Mouse (Mus musculus): Measurements from ENCODE around the gene R3hdm2. TPM values are rescaled to one million over a fixed set of nuclear protein-coding genes. Genes with fewer than 3 reads are reported as not detected.
A peak's percentile ranks its signal among the peaks of the same experiment; 100 is the strongest.

Gene R3hdm2
- polyA plus RNA-seq, 1 experiment from 2014 or later: 39.9 TPM

DNA sequence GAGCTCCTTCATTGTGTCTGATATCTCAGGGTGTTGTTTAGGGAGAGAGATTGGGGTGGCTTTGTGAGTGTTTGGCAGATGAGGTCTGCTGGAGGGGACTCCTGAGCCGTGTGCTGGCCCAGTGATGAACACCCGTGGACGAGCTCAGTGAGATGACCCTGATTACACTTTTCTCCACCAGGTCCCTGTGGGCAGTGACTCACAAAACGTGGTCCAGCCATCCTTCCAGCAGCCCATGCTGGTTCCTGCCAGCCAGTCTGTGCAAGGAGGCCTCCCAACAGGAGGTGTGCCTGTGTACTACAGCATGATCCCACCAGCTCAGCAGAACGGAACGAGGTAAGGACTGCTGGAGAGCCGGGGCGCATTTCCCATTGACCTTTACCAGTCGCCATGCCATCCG is 105.1 kb downstream of the R3hdm2 start:
- Histone ChIP-seq H3K27ac (no peak overlapping the region), H3K36me3 (peaks cover 79% of the 10 kb centered on the region), H3K4me1 (replicated peaks) (peaks cover 28% of the 10 kb centered on the region), H3K4me2 (no peak overlapping the region), H3K27me3 (no peaks in the 10 kb centered on the region), H3K4me3 (no peak overlapping the region), H3K9ac (no peak overlapping the region), H3K9me3 (no peaks in the 10 kb centered on the region)
- no peak for ATAC-seq (ENCODE audit: low FRiP score)
- WGBS: 94% methylated on average over 10 of the region's 10 CpGs

DNA sequence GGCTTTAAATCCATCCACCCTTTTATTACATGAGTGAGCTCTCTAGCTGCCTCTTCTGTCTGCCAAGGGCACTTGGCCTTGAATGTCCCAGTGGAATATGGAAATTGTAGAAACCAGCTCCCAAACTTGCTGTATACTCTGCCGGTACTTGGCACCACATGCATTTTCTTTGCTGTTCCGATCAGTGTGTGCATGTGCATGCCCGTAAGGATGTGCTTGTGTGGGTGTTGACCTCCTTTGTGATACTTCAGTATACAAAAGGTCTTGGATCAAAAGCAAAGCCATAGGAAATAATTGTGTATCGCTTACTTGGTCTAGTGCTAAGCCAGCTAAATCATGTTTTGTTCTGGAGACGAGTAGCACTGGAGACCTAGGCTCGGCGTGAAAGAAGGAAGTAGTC is 108.7 kb downstream of the R3hdm2 start:
- no peak overlapping the region for H3K4me3 ChIP-seq
- no peak for ATAC-seq (ENCODE audit: low FRiP score)
- peaks cover 43% of the 10 kb centered on the region for H3K4me1 ChIP-seq (replicated peaks)
- no peaks in the 10 kb centered on the region for H3K9me3 ChIP-seq
- H3K4me2 ChIP-seq: no peak overlapping the region
- no peak overlapping the region for H3K9ac ChIP-seq
- peak overlapping the region; percentile 81; the same call in 1 of the 2 replicates for H3K27ac ChIP-seq
- H3K27me3 ChIP-seq: no peaks in the 10 kb centered on the region
- 87% methylated on average over 7 of the region's 7 CpGs for WGBS
- peaks cover 71% of the 10 kb centered on the region for H3K36me3 ChIP-seq

- Histone ChIP-seq H3K4me1 (replicated peaks) (peaks cover 43% of the 10 kb centered on the region), H3K9me3 (no peaks in the 10 kb centered on the region), H3K36me3 (peaks cover 71% of the 10 kb centered on the region), H3K27me3 (no peaks in the 10 kb centered on the region), H3K9ac (peak overlapping the region; percentile 14; the same call in 1 of the 2 replicates), H3K4me3 (no peak overlapping the region), H3K27ac (peak overlapping the region; percentile 81), H3K4me2 (no peak overlapping the region)
- 57% methylated on average over 18 of the region's 18 CpGs for WGBS
- ATAC-seq (ENCODE audit: low FRiP score): peak; percentile 58
These were observed 110.3 kb downstream of the R3hdm2 start for GRCm38 (mm10) chr10:127490160-127491127.

DNA sequence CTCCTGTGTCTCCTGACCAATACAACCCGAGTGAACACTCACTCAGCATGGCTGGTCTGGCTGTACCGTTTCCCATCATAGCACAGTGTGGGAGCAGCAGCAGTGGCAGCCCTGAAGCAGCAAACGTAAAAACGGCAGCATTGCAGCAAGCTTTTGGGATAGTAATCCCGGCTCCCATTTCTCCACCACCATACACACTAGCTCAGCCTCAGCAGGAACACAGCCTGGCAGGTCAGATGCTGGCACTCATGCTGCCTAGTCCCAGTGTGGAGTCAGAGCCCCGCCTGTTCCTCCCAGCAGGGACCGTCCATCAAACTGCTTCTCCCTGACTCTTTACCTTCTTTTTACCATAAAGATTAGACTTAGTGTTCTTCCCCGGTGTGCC is 111.0 kb downstream of the R3hdm2 start:
- H3K4me2 ChIP-seq: no peak overlapping the region
- H3K36me3 ChIP-seq: peaks cover 72% of the 10 kb centered on the region
- ATAC-seq (ENCODE audit: low FRiP score): peak; percentile 18
- H3K27me3 ChIP-seq: no peaks in the 10 kb centered on the region
- peak overlapping the region; percentile 81 for H3K27ac ChIP-seq
- no peaks in the 10 kb centered on the region for H3K9me3 ChIP-seq
- WGBS: 56% methylated on average over 8 of the region's 8 CpGs
- H3K9ac ChIP-seq: peak overlapping the region; percentile 14; the same call in 1 of the 2 replicates
- H3K4me1 ChIP-seq (replicated peaks): peaks cover 43% of the 10 kb centered on the region
- H3K4me3 ChIP-seq: no peak overlapping the region

- Histone ChIP-seq H3K9ac (no peak overlapping the region), H3K4me1 (replicated peaks) (peaks cover 43% of the 10 kb centered on the region), H3K9me3 (no peaks in the 10 kb centered on the region), H3K4me2 (no peak overlapping the region), H3K4me3 (no peak overlapping the region), H3K27ac (0 out of 2 replicates have a peak overlapping the region, but pooled peaks have one; percentile 81), H3K36me3 (peaks cover 77% of the 10 kb centered on the region), H3K27me3 (no peaks in the 10 kb centered on the region)
- 85% methylated on average over 3 of the region's 3 CpGs for WGBS
- no peak for ATAC-seq (ENCODE audit: low FRiP score)
These were observed 112.0 kb downstream of the R3hdm2 start for GRCm38 (mm10) chr10:127492118-127492517.

DNA sequence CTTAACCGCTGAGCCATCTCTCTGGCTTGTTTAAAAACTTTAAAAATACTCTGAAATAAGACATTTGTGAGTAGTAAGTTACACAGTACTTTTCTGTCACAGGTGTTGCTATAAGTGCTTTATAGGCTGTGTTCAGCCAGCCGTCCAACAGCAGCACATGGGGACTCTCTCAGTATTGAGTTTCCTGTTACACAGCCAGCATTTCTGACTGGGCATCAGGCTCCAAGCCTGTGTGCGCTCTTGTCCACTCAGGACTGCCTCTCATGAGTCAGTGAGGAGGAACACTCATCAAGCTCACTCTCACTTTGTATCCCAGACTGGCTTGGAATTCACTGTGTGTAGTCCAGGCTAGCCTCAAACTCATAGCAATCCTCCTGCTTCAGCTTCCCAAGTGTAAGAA is 116.0 kb downstream of the R3hdm2 start:
- H3K9me3 ChIP-seq: no peaks in the 10 kb centered on the region
- no peak overlapping the region for H3K4me3 ChIP-seq
- H3K4me1 ChIP-seq (replicated peaks): peaks cover 6% of the 10 kb centered on the region
- WGBS: 97% methylated on average over 3 of the region's 3 CpGs
- H3K27me3 ChIP-seq: no peaks in the 10 kb centered on the region
- no peak for ATAC-seq (ENCODE audit: low FRiP score)
- no peak overlapping the region for H3K27ac ChIP-seq
- H3K9ac ChIP-seq: no peak overlapping the region
- no peak overlapping the region for H3K4me2 ChIP-seq
- peaks cover 91% of the 10 kb centered on the region for H3K36me3 ChIP-seq

DNA sequence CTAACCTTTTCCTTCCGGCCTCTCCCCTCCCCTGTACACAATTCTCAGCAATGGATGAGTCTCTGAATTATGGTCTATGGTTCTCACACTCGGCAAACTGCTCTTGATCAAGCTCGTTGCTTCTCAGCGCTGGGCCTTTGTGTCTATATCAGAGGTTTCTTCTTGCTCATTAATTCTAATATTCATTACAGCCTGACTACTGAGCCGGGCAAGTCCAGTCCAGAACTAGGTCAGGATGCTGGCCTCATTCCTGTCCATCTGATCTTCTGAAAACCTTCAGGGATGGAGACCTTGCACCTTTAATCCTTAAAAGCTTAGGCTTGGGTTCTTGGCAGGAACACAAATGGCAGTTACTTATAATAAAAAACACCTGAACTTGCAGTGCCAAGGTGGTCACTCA is 119.4 kb downstream of the R3hdm2 start:
- no peak overlapping the region for H3K4me2 ChIP-seq
- H3K36me3 ChIP-seq: peaks cover 74% of the 10 kb centered on the region
- no peak overlapping the region for H3K4me3 ChIP-seq
- 78% methylated on average over 5 of the region's 5 CpGs for WGBS
- no peak for ATAC-seq (ENCODE audit: low FRiP score)
- no peak overlapping the region for H3K27ac ChIP-seq
- H3K27me3 ChIP-seq: no peaks in the 10 kb centered on the region
- no peaks in the 10 kb centered on the region for H3K4me1 ChIP-seq (replicated peaks)
- no peaks in the 10 kb centered on the region for H3K9me3 ChIP-seq
- H3K9ac ChIP-seq: no peak overlapping the region

GRCm38 (mm10) chr10:127500042-127500441 is 119.9 kb downstream of the R3hdm2 start:
- ATAC-seq (ENCODE audit: low FRiP score): no peak

DNA sequence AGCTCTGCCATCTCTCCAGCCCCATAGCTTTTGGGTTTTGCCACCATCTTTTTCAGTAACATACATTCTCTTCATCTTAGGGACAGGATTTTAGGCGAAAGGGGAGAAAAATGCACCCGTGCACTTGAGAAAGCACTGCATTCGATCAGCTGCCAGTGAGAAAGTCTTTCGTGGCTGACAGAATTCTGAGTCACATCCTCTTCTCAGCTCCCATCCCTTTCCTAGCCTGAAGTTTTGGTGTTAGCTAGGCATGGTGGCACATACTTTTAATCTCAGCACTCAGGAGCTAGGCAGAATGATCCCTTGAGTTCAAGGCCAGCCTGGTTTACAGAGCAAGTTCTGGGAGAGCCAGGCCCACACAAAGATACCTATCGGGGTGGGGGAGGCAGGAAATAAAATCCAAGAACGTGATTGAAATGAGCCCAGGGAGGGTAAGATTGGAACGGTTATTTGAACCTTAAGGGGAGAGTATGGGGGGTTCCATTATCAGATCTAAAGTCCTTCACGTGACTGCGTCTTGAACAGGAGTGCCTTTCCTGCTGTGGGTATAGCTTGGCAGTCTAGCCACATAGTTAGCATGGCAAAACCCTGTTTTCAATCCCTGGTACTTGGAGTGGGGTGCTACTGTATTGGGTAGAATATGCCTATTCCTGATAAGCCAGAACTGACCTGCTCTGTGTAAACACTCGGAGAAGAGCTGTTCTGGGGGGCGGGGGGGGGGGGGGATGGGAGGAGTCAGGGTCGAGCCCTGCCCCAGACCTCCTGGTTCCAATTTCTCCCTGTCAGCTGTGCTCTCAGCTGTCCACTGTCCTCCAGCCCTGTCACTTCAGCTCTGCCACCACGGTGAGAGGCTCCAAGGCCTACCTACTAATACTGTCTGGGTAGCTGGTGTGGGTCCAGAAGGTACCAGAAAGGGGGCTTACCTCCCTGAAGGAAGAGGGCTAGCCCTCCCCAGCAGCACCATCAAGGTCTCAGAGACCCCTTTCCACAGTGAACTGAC is 121.1 kb downstream of the R3hdm2 start, which contains the start of gene Stac3:
Stac3 (plus strand) TSS at position 793 of the 1,000 bp plus-strand sequence.
- Histone ChIP-seq H3K36me3 (peaks cover 71% of the 10 kb centered on the region), H3K4me3 (no peak within 1 kb of the TSS), H3K4me1 (replicated peaks) (no peaks in the 10 kb centered on the region), H3K27ac (no peak within 1 kb of the TSS), H3K4me2 (no peak within 1 kb of the TSS), H3K9ac (no peak within 1 kb of the TSS), H3K9me3 (no peaks in the 10 kb centered on the region), H3K27me3 (peaks cover 5% of the 10 kb centered on the region; the same call in 1 of the 2 replicates)
- no peak for ATAC-seq (ENCODE audit: low FRiP score)
- WGBS: 76% methylated on average over 13 of the region's 13 CpGs

More at GRCm38 (mm10) chr10:127500042-127500441, 119.9 kb downstream of the R3hdm2 start:
- Histone ChIP-seq H3K4me2 (no peak overlapping the region), H3K4me1 (replicated peaks) (no peaks in the 10 kb centered on the region), H3K9ac (no peak overlapping the region), H3K36me3 (peaks cover 73% of the 10 kb centered on the region), H3K4me3 (no peak overlapping the region), H3K27me3 (no peaks in the 10 kb centered on the region), H3K9me3 (no peaks in the 10 kb centered on the region), H3K27ac (no peak overlapping the region)
- WGBS: 87% methylated on average over 4 of the region's 4 CpGs

DNA sequence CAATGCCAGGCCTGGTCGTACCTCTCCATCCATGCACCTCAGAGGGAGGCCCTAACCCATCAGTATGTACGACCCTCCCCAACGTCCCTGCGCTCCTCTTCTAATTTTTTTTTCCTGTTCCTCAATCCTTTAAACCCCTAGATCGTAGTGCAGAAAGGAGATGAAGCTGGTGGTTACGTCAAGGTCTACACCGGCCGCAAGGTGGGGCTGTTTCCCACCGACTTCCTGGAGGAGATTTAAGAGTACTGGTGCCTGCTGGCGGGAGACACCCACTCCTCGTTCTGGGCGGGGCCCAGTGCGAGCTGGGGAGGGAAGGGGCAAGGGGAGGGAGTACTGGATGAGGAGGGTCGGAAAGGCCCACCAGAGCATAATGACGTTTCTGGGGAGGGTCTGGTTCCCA is 128.1 kb downstream of the R3hdm2 start:
- Histone ChIP-seq H3K9ac (peak overlapping the region; percentile 24; the same call in 1 of the 2 replicates), H3K36me3 (peaks cover 24% of the 10 kb centered on the region), H3K27ac (peak overlapping the region; percentile 100), H3K4me1 (replicated peaks) (peaks cover 57% of the 10 kb centered on the region), H3K4me3 (no peak overlapping the region), H3K27me3 (peaks cover 22% of the 10 kb centered on the region), H3K9me3 (no peaks in the 10 kb centered on the region), H3K4me2 (peak overlapping the region; percentile 78)
- WGBS: 3% methylated on average over 15 of the region's 15 CpGs
- no peak for ATAC-seq (ENCODE audit: low FRiP score)

GRCm38 (mm10) chr10:127509051-127509836 is 129.1 kb downstream of the R3hdm2 start:
- Histone ChIP-seq H3K9ac (peak overlapping the region; percentile 82), H3K4me1 (replicated peaks) (peaks cover 67% of the 10 kb centered on the region), H3K9me3 (no peaks in the 10 kb centered on the region), H3K4me2 (peak overlapping the region; percentile 78), H3K36me3 (peaks cover 16% of the 10 kb centered on the region), H3K27ac (peak overlapping the region; percentile 100), H3K4me3 (peak overlapping the region; percentile 41), H3K27me3 (peaks cover 24% of the 10 kb centered on the region)
- WGBS: under 1% methylated on average over 35 of the region's 35 CpGs
- peak; percentile 65 for ATAC-seq (ENCODE audit: low FRiP score)

All from hindbrain, embryonic 13.5 days (tissue).